Mouse (Mus musculus): ENCODE data around the gene Nmnat1. TPM values are rescaled to one million over a fixed set of nuclear protein-coding genes. Genes with fewer than 3 reads are reported as not detected.

The Nmnat1 gene
- polyA plus RNA-seq, 1 experiment from 2014 or later = 13.4 TPM

GRCm38 (mm10) chr4:149425801-149426292, 59.2 kb downstream of the Nmnat1 start:
- Histone ChIP-seq H3K4me2 (ENCODE audit: low read length) (peak overlapping the region; percentile 80), H3K4me3 (ENCODE audit: control insufficient read depth in 1 of 2, insufficient read depth in 1 of 2, low read depth in 1 of 2, low read length in 2 of 2) (peak overlapping the region; percentile 91), H3K36me3 (ENCODE audit: control insufficient read depth, insufficient read depth, low read length) (no peaks in the 10 kb centered on the region), H3K4me1 (ENCODE audit: control insufficient read depth in 2 of 2, insufficient read depth in 2 of 2, low read length in 2 of 2) (peaks cover 2 to 22% of the 10 kb centered on the region in 2 experiments; a peak in 2 of 4 replicates), H3K27ac (replicated peaks in 1 of 2; ENCODE audit: control insufficient read depth in 1 of 2, insufficient read depth in 1 of 2, low read depth in 2 of 2, low read length in 2 of 2) (peak overlapping the region; percentile 94 to 97), H3K27me3 (ENCODE audit: control insufficient read depth, insufficient read depth, low read length) (no peaks in the 10 kb centered on the region), H3K9me3 (ENCODE audit: control insufficient read depth, low read length) (no peaks in the 10 kb centered on the region), H3K9ac (ENCODE audit: low read length) (peak overlapping the region; percentile 93)
- peak; percentile 65 for ATAC-seq (ENCODE audit: insufficient number of reproducible peaks, insufficient read depth, low FRiP score, low read depth)
- under 1% methylated on average over 35 of the region's 35 CpGs for WGBS

GRCm38 (mm10) chr4:149424755-149425154, 60.2 kb downstream of the Nmnat1 start:
- Histone ChIP-seq H3K4me1 (ENCODE audit: control insufficient read depth in 2 of 2, insufficient read depth in 2 of 2, low read length in 2 of 2) (peaks cover 2 to 22% of the 10 kb centered on the region in 2 experiments; a peak in 2 of 4 replicates), H3K4me2 (ENCODE audit: low read length) (peak overlapping the region; percentile 80), H3K27ac (replicated peaks in 1 of 2; ENCODE audit: control insufficient read depth in 1 of 2, insufficient read depth in 1 of 2, low read depth in 2 of 2, low read length in 2 of 2) (peak overlapping the region; percentile 30 to 94; a peak in 3 of 4 replicates), H3K9me3 (ENCODE audit: control insufficient read depth, low read length) (no peaks in the 10 kb centered on the region), H3K36me3 (ENCODE audit: control insufficient read depth, insufficient read depth, low read length) (no peaks in the 10 kb centered on the region), H3K9ac (ENCODE audit: low read length) (peak overlapping the region; percentile 93), H3K4me3 (ENCODE audit: control insufficient read depth in 1 of 2, insufficient read depth in 1 of 2, low read depth in 1 of 2, low read length in 2 of 2) (peak overlapping the region; percentile 40 to 91), H3K27me3 (ENCODE audit: control insufficient read depth, insufficient read depth, low read length) (no peaks in the 10 kb centered on the region)
- WGBS = 1% methylated on average over 9 of the region's 9 CpGs
- no peak for ATAC-seq (ENCODE audit: insufficient number of reproducible peaks, insufficient read depth, low FRiP score, low read depth)

DNA sequence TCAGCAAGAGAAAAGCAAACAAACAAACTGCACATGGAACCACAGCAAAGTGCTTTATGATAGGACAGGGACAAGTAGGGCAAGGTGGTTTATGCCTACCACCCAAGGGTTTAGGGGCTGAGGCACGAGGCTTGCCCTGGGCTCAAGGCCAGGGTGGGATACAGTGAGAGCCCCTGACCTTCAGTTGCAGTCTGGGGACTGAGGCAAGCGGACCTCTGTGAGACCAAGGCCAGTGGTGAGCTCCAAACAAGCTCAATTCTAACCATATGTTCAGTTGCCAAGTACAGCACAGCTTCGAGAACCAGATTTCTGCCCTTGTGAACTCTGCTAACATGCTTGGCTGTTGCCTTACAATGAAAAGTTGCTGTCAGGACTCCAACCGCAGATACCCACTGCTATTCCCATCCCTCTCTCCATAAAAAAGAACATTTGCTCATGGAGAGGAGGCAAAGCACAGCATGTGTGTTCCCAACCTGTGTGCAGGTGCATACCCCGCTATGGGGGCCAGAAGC, 67.1 kb downstream of the Nmnat1 start:
- peaks cover 19 to 50% of the 10 kb centered on the region in 2 experiments for H3K4me1 ChIP-seq (ENCODE audit: control insufficient read depth in 2 of 2, insufficient read depth in 2 of 2, low read length in 2 of 2)
- H3K9ac ChIP-seq (ENCODE audit: low read length) = no peak overlapping the region
- WGBS = 71% methylated on average over 5 of the region's 5 CpGs

More for the DNA sequence above, 67.1 kb downstream of the Nmnat1 start:
- H3K4me2 ChIP-seq (ENCODE audit: low read length) = no peak overlapping the region
- no peaks in the 10 kb centered on the region for H3K36me3 ChIP-seq (ENCODE audit: control insufficient read depth, insufficient read depth, low read length)
- H3K9me3 ChIP-seq (ENCODE audit: control insufficient read depth, low read length) = no peaks in the 10 kb centered on the region
- no peak overlapping the region for H3K4me3 ChIP-seq (ENCODE audit: control insufficient read depth in 1 of 2, insufficient read depth in 1 of 2, low read depth in 1 of 2, low read length in 2 of 2)
- H3K27me3 ChIP-seq (ENCODE audit: control insufficient read depth, insufficient read depth, low read length) = no peaks in the 10 kb centered on the region
- no peak for ATAC-seq (ENCODE audit: insufficient number of reproducible peaks, insufficient read depth, low FRiP score, low read depth)
- peak overlapping the region in 1 of 2 experiments; percentile 41; a peak in 1 of 4 replicates for H3K27ac ChIP-seq (replicated peaks in 1 of 2; ENCODE audit: control insufficient read depth in 1 of 2, insufficient read depth in 1 of 2, low read depth in 2 of 2, low read length in 2 of 2)

Other genes with a start within 250 kb of the Nmnat1 start
- 47.1 and 51.9 TPM in 2 replicates for gene Kif1b, start 177.5 kb downstream of the Nmnat1 start, polyA plus RNA-seq (2014; fragmentation: Nextera tagmentation; extraction: Ambion mirVana)
- 29.6 and 30.3 TPM in 2 replicates for gene Ube4b, start 58.5 kb downstream of the Nmnat1 start, polyA plus RNA-seq (2014; fragmentation: Nextera tagmentation; extraction: Ambion mirVana)
- gene Rbp7, start 30.2 kb downstream of the Nmnat1 start, polyA plus RNA-seq (2014; fragmentation: Nextera tagmentation; extraction: Ambion mirVana) = 7.6 and 8.6 TPM in 2 replicates
- gene Tmem274, start 7.8 kb downstream of the Nmnat1 start, polyA plus RNA-seq (2014; fragmentation: Nextera tagmentation; extraction: Ambion mirVana) = 0.47 TPM in 1 of 2 replicates, not detected in the other
- gene Lzic, start within 50 bp of the Nmnat1 start, polyA plus RNA-seq (2014; fragmentation: Nextera tagmentation; extraction: Ambion mirVana) = 32.1 and 39.8 TPM in 2 replicates
- gene Ctnnbip1, start 33.0 kb upstream of the Nmnat1 start, polyA plus RNA-seq (2014; fragmentation: Nextera tagmentation; extraction: Ambion mirVana) = 35.4 and 43.1 TPM in 2 replicates
- gene Clstn1, start 101.3 kb upstream of the Nmnat1 start, polyA plus RNA-seq (2014; fragmentation: Nextera tagmentation; extraction: Ambion mirVana) = 18.2 and 18.5 TPM in 2 replicates
- 3.1 and 4.6 TPM in 2 replicates for gene Pik3cd, start 217.4 kb upstream of the Nmnat1 start, polyA plus RNA-seq (2014; fragmentation: Nextera tagmentation; extraction: Ambion mirVana)

Measured in heart, embryonic 14.5 days (tissue).